8 mouse cellular contexts compared by ENCODE assay signal in the genomic region with DNA sequence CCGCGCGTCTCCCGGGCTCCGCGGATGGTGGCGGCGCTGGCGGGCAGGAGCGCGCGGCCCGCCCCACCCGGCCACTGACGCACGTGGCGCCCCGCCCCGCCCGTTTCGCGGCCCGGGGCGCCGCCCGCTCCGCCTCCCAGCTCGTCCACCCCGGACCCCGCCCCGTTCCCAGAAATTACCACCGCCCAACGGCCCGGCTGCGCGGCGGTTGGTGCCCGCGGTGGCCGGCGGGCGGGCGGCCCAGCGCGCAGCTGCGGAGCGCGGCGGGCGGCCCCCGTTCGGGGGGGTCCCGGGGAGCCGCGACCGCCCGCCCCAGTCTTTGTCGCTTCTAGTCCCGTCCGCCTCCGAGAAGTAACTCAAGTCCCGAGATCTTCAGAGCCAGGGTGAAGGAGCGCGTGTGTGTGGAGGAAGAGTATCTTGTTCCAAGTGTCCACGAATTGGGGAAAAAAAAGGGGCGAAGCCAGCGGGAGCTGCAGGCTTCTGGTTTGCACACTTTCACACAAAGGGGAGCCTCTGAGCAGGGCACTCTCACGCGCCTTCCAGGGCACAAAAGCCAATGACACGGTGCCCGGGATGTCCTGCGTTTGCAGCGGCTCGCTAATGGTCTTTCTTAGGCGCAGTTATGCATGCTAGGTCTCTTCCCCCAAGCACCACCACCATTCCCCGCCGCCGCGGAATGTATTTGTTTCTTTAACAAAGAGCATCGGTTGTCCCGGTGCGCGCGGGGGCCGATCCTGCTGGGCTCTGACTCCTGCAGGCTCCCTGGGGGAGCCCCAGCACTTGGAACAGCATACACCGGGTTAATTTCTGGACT. TPM values are rescaled to one million over a fixed set of nuclear protein-coding genes. Genes with fewer than 3 reads are reported as not detected.
A peak's percentile ranks its signal among the peaks of the same experiment; 100 is the strongest.
DNase-seq lines count a peak whose midpoint lies in the region; ATAC-seq and TF ChIP-seq lines count a peak whose summit lies in the region.

No protein-coding gene starts in this region.

- peak; percentile 50 for DNase-seq in CH12.LX (ENCODE audit: extremely low read depth)
- peak; percentile 78 for DNase-seq in c-Kit-positive CD71-positive TER-119-negative erythroid progenitor cells, embryonic 14.5 days (ENCODE audit: low read depth)
- DNase-seq in heart, postnatal 0 days (ENCODE audit: low spot score): peak; percentile 85
- DNase-seq in kidney, postnatal 36 days: peak; percentile 92 to 96
- DNase-seq in liver, postnatal 0 days: peak; percentile 93

- peak; percentile 84 for ATAC-seq in forebrain, embryonic 12.5 days (ENCODE audit: low FRiP score)
- ATAC-seq in heart, postnatal 0 days (ENCODE audit: insufficient read depth, low read depth): peak; percentile 86
- peak; percentile 82 for ATAC-seq in liver, postnatal 0 days
- ATAC-seq in neural tube, embryonic 14.5 days (ENCODE audit: low read depth): peak; percentile 77

- no peak for TF ChIP-seq EP300 in CH12.LX (IDR thresholded peaks at IDR 0.05; ENCODE audit: low read length)
- TF ChIP-seq EP300 in heart, postnatal 0 days (IDR thresholded peaks at IDR 0.05; ENCODE audit: low read depth): no peak
- TF ChIP-seq EP300 in liver, postnatal 0 days (IDR thresholded peaks at IDR 0.05; ENCODE audit: low read depth): no peak

- in situ Hi-C loops in CH12.LX (cut with MboI; ENCODE audit: low pct_ligation_motif_present, low pct_unique_long_range_greater_than_20kb, low sequenced_read_pairs): no loop called here

- TF ChIP-seq POLR2A in CH12.LX (IDR thresholded peaks at IDR 0.05; ENCODE audit: low read depth, low read length): no peak; the same call in 1 of the 2 replicates
- peak; percentile 42; the same call in 1 of the 2 replicates for TF ChIP-seq POLR2A in testis, adult 2 months (IDR thresholded peaks at IDR 0.05; ENCODE audit: control insufficient read depth, low read depth, low read length)

- no peak for TF ChIP-seq CTCF in CH12.LX (conservative IDR thresholded peaks at IDR 0.05 in 1 of 2, IDR thresholded peaks at IDR 0.05 in 1 of 2; ENCODE audit: low read depth in 2 of 2, low read length in 2 of 2)
- no peak for TF ChIP-seq CTCF in heart, postnatal 0 days (IDR thresholded peaks at IDR 0.05; ENCODE audit: low read depth)
- TF ChIP-seq CTCF in liver, postnatal 0 days (IDR thresholded peaks at IDR 0.05; ENCODE audit: low read depth): no peak
- no peak for TF ChIP-seq CTCF in testis, adult 2 months (IDR thresholded peaks at IDR 0.05; ENCODE audit: control insufficient read depth, insufficient read depth, insufficient replicate concordance, low read depth, low read length)

- H3K4me1 ChIP-seq in CH12.LX (ENCODE audit: control insufficient read depth in 1 of 2, insufficient read depth in 2 of 2): peaks cover 0 to 22% of the 10 kb centered on the region in 2 experiments; a peak in 2 of 4 replicates
- peaks cover 7% of the 10 kb centered on the region for H3K4me1 ChIP-seq in forebrain, embryonic 12.5 days
- H3K4me1 ChIP-seq in heart, postnatal 0 days (ENCODE audit: control insufficient read depth, insufficient read depth): peaks cover 6% of the 10 kb centered on the region
- H3K4me1 ChIP-seq in liver, postnatal 0 days (ENCODE audit: insufficient read depth): peaks cover 10% of the 10 kb centered on the region; the same call in 1 of the 2 replicates
- 0 out of 2 replicates have a peak, but pooled peaks cover 3% of the 10 kb centered on the region for H3K4me1 ChIP-seq in neural tube, embryonic 14.5 days (ENCODE audit: control insufficient read depth, insufficient read depth, low read length)
- peaks cover 11% of the 10 kb centered on the region for H3K4me1 ChIP-seq in testis, adult 2 months (ENCODE audit: control insufficient read depth, insufficient read depth, low read length)

- peak overlapping the region; percentile 76 for H3K4me2 ChIP-seq in CH12.LX (ENCODE audit: insufficient read depth, low read depth, poor library complexity, severe bottlenecking)
- peak overlapping the region; percentile 81 for H3K4me2 ChIP-seq in forebrain, embryonic 12.5 days
- peak overlapping the region; percentile 82 for H3K4me2 ChIP-seq in heart, postnatal 0 days (ENCODE audit: low read depth, low read length)
- H3K4me2 ChIP-seq in liver, postnatal 0 days (ENCODE audit: low read depth, low read length): peak overlapping the region; percentile 100
- H3K4me2 ChIP-seq in neural tube, embryonic 14.5 days (ENCODE audit: low read depth, low read length): peak overlapping the region; percentile 83

- peak overlapping the region; percentile 82 for H3K9ac ChIP-seq in CH12.LX (ENCODE audit: insufficient read depth, low read depth)
- H3K9ac ChIP-seq in forebrain, embryonic 12.5 days: peak overlapping the region; percentile 98
- peak overlapping the region; percentile 96 for H3K9ac ChIP-seq in heart, postnatal 0 days (replicated peaks; ENCODE audit: low read depth, low read length)
- peak overlapping the region; percentile 84 for H3K9ac ChIP-seq in liver, postnatal 0 days (replicated peaks)
- peak overlapping the region; percentile 97 for H3K9ac ChIP-seq in neural tube, embryonic 14.5 days (replicated peaks; ENCODE audit: low read depth, low read length)

- no peak for TF ChIP-seq RAD21 in CH12.LX (IDR thresholded peaks at IDR 0.05; ENCODE audit: low read depth, low read length)

- H3K4me3 ChIP-seq in CH12.LX (replicated peaks in 1 of 3; ENCODE audit: low read depth in 2 of 3, low read length in 2 of 3, poor library complexity in 1 of 3): peak overlapping the region; percentile 67 to 97 (median 78)
- peak overlapping the region; percentile 97 for H3K4me3 ChIP-seq in forebrain, embryonic 12.5 days (replicated peaks)
- H3K4me3 ChIP-seq in heart, postnatal 0 days (ENCODE audit: low read depth, low read length): peak overlapping the region; percentile 99
- peak overlapping the region; percentile 95 for H3K4me3 ChIP-seq in liver, postnatal 0 days (ENCODE audit: low read depth, low read length)
- H3K4me3 ChIP-seq in neural tube, embryonic 14.5 days (ENCODE audit: low read depth, low read length): peak overlapping the region; percentile 95
- peak overlapping the region; percentile 83 for H3K4me3 ChIP-seq in testis, adult 2 months (ENCODE audit: control insufficient read depth, low read depth, low read length)

- peaks cover 30% of the 10 kb centered on the region for H3K27me3 ChIP-seq in CH12.LX (replicated peaks)
- H3K27me3 ChIP-seq in forebrain, embryonic 12.5 days: no peaks in the 10 kb centered on the region
- no peaks in the 10 kb centered on the region for H3K27me3 ChIP-seq in heart, postnatal 0 days (ENCODE audit: control insufficient read depth, insufficient read depth, low read length)
- H3K27me3 ChIP-seq in liver, postnatal 0 days (ENCODE audit: insufficient read depth, low read length): no peaks in the 10 kb centered on the region
- H3K27me3 ChIP-seq in neural tube, embryonic 14.5 days (ENCODE audit: control insufficient read depth, insufficient read depth, low read length): no peaks in the 10 kb centered on the region
- no peaks in the 10 kb centered on the region for H3K27me3 ChIP-seq in testis, adult 2 months (ENCODE audit: control insufficient read depth, insufficient read depth, low read length)

- dilution Hi-C loops in CH12.LX (cut with MboI; ENCODE audit: extremely low pct_ligation_motif_present, extremely low pct_unique_long_range_greater_than_20kb, low sequenced_read_pairs): no loop called here

- H3K36me3 ChIP-seq in CH12.LX (replicated peaks in 1 of 2; ENCODE audit: control insufficient read depth in 1 of 2, insufficient read depth in 1 of 2, low read length in 1 of 2): no peaks in the 10 kb centered on the region
- no peaks in the 10 kb centered on the region for H3K36me3 ChIP-seq in forebrain, embryonic 12.5 days (replicated peaks)
- no peaks in the 10 kb centered on the region for H3K36me3 ChIP-seq in heart, postnatal 0 days (replicated peaks; ENCODE audit: control insufficient read depth, insufficient read depth, low read length)
- H3K36me3 ChIP-seq in liver, postnatal 0 days (replicated peaks; ENCODE audit: insufficient read depth, low read length): no peaks in the 10 kb centered on the region
- no peaks in the 10 kb centered on the region for H3K36me3 ChIP-seq in neural tube, embryonic 14.5 days (ENCODE audit: control insufficient read depth, insufficient read depth, low read length)
- no peaks in the 10 kb centered on the region for H3K36me3 ChIP-seq in testis, adult 2 months (ENCODE audit: control insufficient read depth, insufficient read depth, low read length)

- H3K9me3 ChIP-seq in CH12.LX (replicated peaks; ENCODE audit: low read length): peaks cover 15% of the 10 kb centered on the region
- H3K9me3 ChIP-seq in forebrain, embryonic 12.5 days: no peaks in the 10 kb centered on the region
- no peaks in the 10 kb centered on the region for H3K9me3 ChIP-seq in heart, postnatal 0 days (replicated peaks; ENCODE audit: control insufficient read depth, low read length)
- peaks cover 3% of the 10 kb centered on the region; the same call in 1 of the 2 replicates for H3K9me3 ChIP-seq in liver, postnatal 0 days (ENCODE audit: low read length)
- H3K9me3 ChIP-seq in neural tube, embryonic 14.5 days (ENCODE audit: control insufficient read depth, low read length): no peaks in the 10 kb centered on the region

- H3K79me2 ChIP-seq in CH12.LX (replicated peaks; ENCODE audit: control insufficient read depth, extremely low read depth, insufficient read depth, poor library complexity, severe bottlenecking): peaks cover 21% of the 10 kb centered on the region

- no peak overlapping the region; the same call in 1 of the 2 replicates for H3K27ac ChIP-seq in CH12.LX (ENCODE audit: insufficient read depth, low read depth)
- peak overlapping the region; percentile 100 for H3K27ac ChIP-seq in forebrain, embryonic 12.5 days
- peak overlapping the region; percentile 99 for H3K27ac ChIP-seq in heart, postnatal 0 days (ENCODE audit: low read depth)
- peak overlapping the region; percentile 99 for H3K27ac ChIP-seq in liver, postnatal 0 days (ENCODE audit: low read depth)
- peak overlapping the region; percentile 98 for H3K27ac ChIP-seq in neural tube, embryonic 14.5 days (ENCODE audit: low read depth, low read length)
- H3K27ac ChIP-seq in testis, adult 2 months (ENCODE audit: control insufficient read depth, insufficient read depth, low read depth, low read length): peak overlapping the region; percentile 96

- under 1% methylated on average over 76 of the region's 86 CpGs for WGBS in forebrain, embryonic 12.5 days
- under 1% methylated on average over 58 of the region's 86 CpGs for WGBS in heart, postnatal 0 days
- 2% methylated on average over 53 of the region's 86 CpGs for WGBS in liver, postnatal 0 days (ENCODE audit: insufficient replicate concordance)
- 1% methylated on average over 79 of the region's 86 CpGs for WGBS in neural tube, embryonic 14.5 days

RNA-seq across cellular contexts. Expression of a gene that starts 1.0 kb away (rescaled TPM):
- total RNA-seq in CH12.LX (2012; rRNA removed) (30.5 and 31.2 TPM in 2 replicates), CH12.LX (2014; rRNA removed) (41.2 and 42.8 TPM in 2 replicates)
- 30.1 and 32.2 TPM in 2 replicates for polyA plus RNA-seq in CH12.LX (2012; ENCODE audit: insufficient read length, low read depth)
- 43.2 and 43.8 TPM in 2 replicates for polyA plus RNA-seq in forebrain, embryonic 12.5 days (2016; fragmentation: Nextera tagmentation; extraction: Ambion mirVana)
- 84.0 and 104 TPM in 2 replicates for total RNA-seq in heart, postnatal 0 days (2014; rRNA removed; ENCODE audit: low replicate concordance)
- polyA plus RNA-seq in heart, postnatal 0 days (2015; fragmentation: Nextera tagmentation; extraction: Ambion mirVana): 40.7 and 46.5 TPM in 2 replicates
- polyA plus RNA-seq in liver, postnatal 0 days (2015; fragmentation: Nextera tagmentation; extraction: Ambion mirVana): 19.6 and 22.1 TPM in 2 replicates
- polyA plus RNA-seq in neural tube, embryonic 14.5 days (2014; fragmentation: Nextera tagmentation; extraction: Ambion mirVana): 28.1 and 29.4 TPM in 2 replicates
- polyA plus RNA-seq in testis, adult 2 months (2012; rRNA removed): 83.2 and 87.8 TPM in 2 replicates

RNA-seq across cellular contexts. Expression of a gene that starts 55.1 kb away (rescaled TPM):
- not detected in 2 replicates for total RNA-seq in CH12.LX (2012; rRNA removed)
- total RNA-seq in CH12.LX (2014; rRNA removed): not detected in 2 replicates
- 0.23 TPM in 1 of 2 replicates, not detected in the other for polyA plus RNA-seq in CH12.LX (2012; ENCODE audit: insufficient read length, low read depth)
- polyA plus RNA-seq in forebrain, embryonic 12.5 days (2016; fragmentation: Nextera tagmentation; extraction: Ambion mirVana): 2.3 and 5.5 TPM in 2 replicates
- 3.4 and 3.7 TPM in 2 replicates for total RNA-seq in heart, postnatal 0 days (2014; rRNA removed; ENCODE audit: low replicate concordance)
- 1.2 and 1.3 TPM in 2 replicates for polyA plus RNA-seq in heart, postnatal 0 days (2015; fragmentation: Nextera tagmentation; extraction: Ambion mirVana)
- polyA plus RNA-seq in liver, postnatal 0 days (2015; fragmentation: Nextera tagmentation; extraction: Ambion mirVana): 0.34 and 0.60 TPM in 2 replicates
- polyA plus RNA-seq in neural tube, embryonic 14.5 days (2014; fragmentation: Nextera tagmentation; extraction: Ambion mirVana): 0.48 TPM in 1 of 2 replicates, not detected in the other
- polyA plus RNA-seq in testis, adult 2 months (2012; rRNA removed): 17.9 and 19.9 TPM in 2 replicates
